Mouse (Mus musculus): ENCODE results near the gene Clstn1.
A peak's percentile ranks its signal among the peaks of the same experiment; 100 is the strongest.

Clstn1 gene

DNA sequence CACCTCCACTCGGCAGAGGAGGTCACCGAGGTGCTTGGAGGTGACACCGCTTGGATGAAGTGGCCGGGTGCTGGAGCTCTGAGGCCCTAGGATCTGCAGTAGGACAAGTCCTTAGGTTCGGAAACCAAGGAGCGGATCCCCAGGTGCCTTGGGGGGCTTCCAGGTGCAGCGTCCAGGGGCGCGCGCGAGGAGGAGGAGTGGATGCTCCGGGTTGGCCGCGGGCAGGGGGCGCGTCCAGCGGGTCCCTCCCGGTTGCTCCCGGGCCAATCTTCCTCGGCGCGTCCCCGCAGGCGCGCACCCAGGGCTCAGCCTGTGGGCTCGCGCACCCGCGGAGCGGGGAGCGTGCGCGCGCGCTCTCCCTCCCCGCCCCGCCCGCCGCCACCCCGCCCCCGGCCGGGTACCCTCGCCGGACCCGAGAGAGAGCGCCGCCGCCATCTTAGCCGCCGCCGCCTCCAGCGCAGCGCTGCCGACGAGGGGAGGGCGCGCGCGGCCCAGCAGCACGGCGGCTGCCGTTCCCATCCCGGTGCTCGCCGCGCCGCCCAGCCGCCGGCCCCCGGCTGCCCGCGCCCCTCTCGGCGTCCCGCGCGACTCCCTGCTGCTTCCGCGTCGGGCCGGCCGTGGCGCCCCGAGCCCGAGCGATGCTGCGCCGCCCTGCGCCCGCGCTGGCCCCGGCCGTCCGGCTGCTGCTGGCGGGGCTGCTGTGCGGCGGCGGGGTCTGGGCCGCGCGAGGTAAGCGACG lies at the start of gene Clstn1:
Gene Clstn1, plus strand, starts transcription at position 425 of the 739 bp plus-strand sequence.
- peak; percentile 68 to 83 for DNase-seq (ENCODE audit: inconsistent age in 2 of 2, low spot score in 1 of 2)

DNA sequence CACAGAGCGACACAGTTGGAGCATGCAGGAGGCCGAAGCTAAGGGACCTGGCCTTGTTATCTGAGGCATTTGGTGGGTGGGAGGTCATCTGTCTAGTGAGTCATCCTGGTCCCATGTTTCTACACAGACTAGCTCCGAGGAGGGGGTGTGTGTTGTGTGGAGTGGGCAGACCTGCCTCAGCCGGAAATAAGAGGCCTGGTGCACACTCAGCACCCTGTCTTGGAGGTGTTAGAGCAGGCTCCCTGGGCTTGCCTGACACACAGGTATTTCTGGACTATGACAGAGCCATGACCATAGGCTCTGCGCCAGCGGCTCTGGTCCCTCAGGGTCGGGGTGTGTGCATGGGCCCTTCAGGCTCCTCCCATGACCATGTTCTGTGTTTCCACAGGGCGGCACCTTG lies 46.8 kb upstream of the Clstn1 start:
- DNase-seq (ENCODE audit: inconsistent age in 2 of 2, low spot score in 1 of 2), result peak; percentile 57 to 85

GRCm38 (mm10) chr4:149541935-149542334 lies 44.3 kb upstream of the Clstn1 start:
- no peak for DNase-seq (ENCODE audit: inconsistent age in 2 of 2, low spot score in 1 of 2)

DNA sequence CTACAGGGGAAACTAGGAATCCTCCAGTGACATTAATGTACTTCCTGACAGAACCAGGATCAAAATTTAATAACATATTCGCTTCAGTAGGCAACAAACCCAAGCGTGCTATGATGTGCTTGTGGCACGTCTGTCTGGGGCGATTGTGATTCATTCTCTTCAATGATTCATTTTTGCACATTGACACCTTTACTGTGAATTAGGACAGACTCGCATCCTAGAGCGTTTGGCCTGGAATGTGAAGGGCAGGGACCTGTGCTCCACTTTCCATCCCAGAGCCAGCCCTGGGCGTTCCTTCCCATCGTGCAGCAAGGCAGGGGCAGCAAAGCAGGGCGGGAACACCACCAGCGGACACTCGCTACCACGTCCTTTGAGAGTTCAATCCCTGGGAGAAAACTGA lies 43.8 kb upstream of the Clstn1 start:
- no peak for DNase-seq (ENCODE audit: inconsistent age in 2 of 2, low spot score in 1 of 2)

GRCm38 (mm10) chr4:149542927-149543553 lies 43.2 kb upstream of the Clstn1 start:
- DNase-seq (ENCODE audit: inconsistent age in 2 of 2, low spot score in 1 of 2), result peak; percentile 78 to 95

DNA sequence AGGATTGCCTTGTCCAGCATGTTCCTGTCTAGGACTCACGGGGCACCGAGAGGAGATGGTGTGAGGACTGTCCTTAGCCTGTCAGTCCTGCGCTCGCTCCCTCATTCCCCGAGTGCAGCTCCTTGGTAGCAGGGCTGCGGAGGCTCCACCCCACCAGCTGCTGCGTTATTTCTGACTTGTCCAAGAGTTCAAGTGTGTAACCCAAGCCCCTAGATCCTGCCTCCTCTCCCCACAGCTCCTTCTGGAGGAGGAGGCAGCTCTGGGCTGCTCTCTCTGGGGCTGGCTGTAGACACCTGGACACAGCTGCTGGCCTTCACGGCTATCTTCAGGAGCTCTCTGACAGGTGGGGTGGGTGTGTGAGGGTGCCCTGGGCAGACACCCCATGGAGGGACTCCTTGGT lies 41.4 kb upstream of the Clstn1 start:
- no peak for DNase-seq (ENCODE audit: inconsistent age in 2 of 2, low spot score in 1 of 2)

DNA sequence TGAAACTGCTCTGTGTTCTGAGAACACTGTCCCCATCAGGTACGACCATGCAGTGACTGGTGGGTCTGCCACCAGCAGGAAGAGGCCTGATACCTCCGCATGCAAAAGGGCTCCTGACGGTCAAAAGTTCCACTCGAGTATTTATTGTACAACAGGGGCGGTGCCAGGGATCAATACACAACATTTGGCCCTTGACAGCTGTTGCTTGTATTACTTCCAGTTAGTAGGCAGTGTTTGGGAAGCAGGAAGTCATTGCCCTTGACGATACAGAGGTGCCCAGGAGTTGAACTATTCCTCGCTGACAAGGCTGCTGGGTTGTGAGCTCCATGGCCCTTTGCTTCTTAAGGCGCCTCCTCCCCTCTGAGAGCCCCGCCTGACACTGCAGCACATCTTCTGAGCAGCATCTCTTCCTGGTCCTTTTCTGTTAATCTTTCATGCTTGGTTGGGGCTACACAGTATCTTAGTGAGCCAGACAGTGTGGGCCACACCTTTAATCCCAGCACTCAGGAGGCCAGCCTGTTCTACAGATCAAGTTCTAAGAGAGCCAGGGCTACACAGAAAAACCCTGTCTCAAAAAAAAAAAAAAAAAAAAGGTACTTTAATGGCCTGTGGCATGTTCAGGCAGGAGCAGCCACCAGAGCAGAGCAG lies 39.3 kb upstream of the Clstn1 start:
- DNase-seq (ENCODE audit: inconsistent age in 2 of 2, low spot score in 1 of 2), result no peak

- DNase-seq (ENCODE audit: inconsistent age in 2 of 2, low spot score in 1 of 2), result no peak
These were observed 38.7 kb upstream of the Clstn1 start for GRCm38 (mm10) chr4:149547523-149547922.

DNA sequence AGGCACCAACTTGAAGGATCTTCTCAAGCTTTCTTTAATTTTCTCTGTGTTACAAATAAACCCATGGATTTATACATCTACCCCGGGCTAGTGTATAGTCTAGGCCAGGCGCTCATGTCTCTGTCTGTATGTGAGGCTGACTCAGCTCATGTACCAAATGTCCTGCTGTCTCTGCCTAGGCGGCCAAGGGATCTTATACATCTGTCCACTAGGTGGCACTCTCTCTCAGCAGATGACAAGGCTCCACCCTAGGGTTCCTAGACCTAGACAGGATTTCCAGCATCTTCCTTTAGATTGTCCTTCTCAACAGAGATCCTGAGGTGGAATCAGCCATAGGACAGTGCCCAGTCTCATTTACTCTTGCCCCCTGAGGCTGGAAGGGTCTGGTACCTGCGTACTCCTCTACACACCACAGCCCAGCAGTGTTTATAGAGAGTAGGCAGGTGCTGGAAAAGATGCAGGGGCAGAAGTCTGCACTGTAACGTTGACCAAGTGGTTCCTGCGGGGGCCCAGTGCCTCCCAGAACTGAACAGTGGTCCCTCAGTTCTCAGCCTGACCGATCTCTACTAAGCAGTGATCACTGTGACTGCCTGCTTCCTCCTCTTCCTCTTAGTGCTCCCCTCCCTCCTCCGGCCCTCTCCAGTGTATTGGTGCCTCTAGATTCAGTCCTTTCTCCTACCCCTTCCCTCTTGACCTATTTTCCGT lies 36.9 kb upstream of the Clstn1 start:
- DNase-seq (ENCODE audit: inconsistent age in 2 of 2, low spot score in 1 of 2), result peak; percentile 78 to 94

DNA sequence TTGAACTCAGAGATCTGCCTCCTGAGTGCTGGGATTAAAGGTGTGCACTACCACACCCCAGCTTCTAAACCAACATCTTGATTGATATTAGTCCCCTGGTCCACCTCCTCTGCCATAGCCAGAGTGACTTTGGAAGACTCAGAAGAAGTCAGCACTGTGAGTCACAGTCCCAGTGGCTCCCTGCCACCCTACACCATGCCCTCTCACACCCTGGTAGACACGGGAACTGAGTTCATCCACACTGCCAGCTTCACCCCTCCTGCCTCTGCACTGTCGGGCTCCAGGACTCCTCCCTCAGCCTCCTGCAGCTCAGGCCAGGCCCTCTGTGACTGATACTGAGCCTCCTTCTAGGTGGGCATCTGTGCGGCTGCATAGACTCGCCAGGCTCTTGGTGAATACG lies 35.4 kb upstream of the Clstn1 start:
- no peak for DNase-seq (ENCODE audit: inconsistent age in 2 of 2, low spot score in 1 of 2)

GRCm38 (mm10) chr4:149551696-149552095 lies 34.6 kb upstream of the Clstn1 start:
- DNase-seq (ENCODE audit: inconsistent age in 2 of 2, low spot score in 1 of 2), result no peak

DNA sequence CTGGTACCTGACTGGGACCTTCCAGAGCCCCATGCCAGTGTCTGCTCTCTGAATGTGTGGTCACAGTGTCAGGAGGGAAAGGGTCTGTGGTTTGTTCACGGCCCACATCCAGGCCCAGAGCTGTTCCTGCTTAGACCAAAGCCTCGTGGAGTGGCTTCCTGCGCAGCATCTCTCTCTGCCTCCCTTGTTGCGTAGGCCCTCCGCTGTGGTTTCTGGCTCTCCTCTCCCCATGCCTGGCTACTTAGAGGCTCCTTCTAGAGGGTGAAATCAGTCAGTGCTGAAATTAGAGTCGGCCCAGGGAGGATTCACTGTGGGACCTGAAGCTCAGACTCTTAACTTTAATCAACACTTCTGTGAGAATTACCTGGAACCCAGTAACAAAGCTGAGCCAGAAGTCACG lies 32.4 kb upstream of the Clstn1 start:
- DNase-seq (ENCODE audit: inconsistent age in 2 of 2, low spot score in 1 of 2), result no peak

DNA sequence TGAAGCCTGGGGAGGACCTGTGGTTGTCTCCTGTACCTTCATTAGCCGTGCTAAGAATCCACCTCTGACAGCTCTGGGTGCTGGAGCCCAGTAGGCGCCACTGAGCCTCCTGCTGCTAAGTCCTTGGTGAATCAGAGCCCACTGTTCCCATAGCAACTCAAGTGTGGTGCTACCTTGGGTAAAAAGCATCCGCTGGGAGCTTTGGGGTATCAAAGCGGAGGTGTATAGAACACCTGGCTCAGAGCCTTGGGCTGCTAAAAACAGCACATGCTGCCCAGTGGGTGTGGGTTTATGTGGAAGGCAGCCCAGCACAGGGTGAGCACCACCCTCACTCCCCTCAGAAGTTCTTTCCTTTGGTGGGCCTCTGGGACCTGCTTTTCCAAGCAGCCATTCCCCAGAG lies 30.2 kb upstream of the Clstn1 start:
- DNase-seq (ENCODE audit: inconsistent age in 2 of 2, low spot score in 1 of 2), result no peak

DNA sequence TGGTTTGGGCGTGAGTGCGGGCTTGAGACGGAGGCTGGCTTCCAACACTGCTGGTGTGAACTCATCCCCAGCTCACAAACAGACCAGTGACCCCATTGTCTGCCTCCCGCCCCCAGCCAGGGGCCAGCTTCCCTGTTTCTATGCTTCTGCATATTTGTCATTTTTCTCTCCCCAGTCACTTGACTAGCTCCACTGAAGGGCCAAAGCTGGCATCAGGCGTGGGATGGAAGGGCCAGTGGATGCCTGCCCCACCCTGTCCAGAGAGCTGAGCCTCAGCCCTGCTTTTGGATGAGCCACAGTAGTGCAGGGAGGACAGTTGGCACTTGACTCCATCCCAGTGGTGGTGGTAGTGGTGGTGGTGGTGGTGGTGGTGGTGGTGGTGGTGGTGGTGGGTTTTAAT lies 28.4 kb upstream of the Clstn1 start:
- no peak for DNase-seq (ENCODE audit: inconsistent age in 2 of 2, low spot score in 1 of 2)

GRCm38 (mm10) chr4:149558389-149558788 lies 27.9 kb upstream of the Clstn1 start:
- DNase-seq (ENCODE audit: inconsistent age in 2 of 2, low spot score in 1 of 2), result no peak

GRCm38 (mm10) chr4:149561392-149561791 lies 24.9 kb upstream of the Clstn1 start:
- no peak for DNase-seq (ENCODE audit: inconsistent age in 2 of 2, low spot score in 1 of 2)

DNA sequence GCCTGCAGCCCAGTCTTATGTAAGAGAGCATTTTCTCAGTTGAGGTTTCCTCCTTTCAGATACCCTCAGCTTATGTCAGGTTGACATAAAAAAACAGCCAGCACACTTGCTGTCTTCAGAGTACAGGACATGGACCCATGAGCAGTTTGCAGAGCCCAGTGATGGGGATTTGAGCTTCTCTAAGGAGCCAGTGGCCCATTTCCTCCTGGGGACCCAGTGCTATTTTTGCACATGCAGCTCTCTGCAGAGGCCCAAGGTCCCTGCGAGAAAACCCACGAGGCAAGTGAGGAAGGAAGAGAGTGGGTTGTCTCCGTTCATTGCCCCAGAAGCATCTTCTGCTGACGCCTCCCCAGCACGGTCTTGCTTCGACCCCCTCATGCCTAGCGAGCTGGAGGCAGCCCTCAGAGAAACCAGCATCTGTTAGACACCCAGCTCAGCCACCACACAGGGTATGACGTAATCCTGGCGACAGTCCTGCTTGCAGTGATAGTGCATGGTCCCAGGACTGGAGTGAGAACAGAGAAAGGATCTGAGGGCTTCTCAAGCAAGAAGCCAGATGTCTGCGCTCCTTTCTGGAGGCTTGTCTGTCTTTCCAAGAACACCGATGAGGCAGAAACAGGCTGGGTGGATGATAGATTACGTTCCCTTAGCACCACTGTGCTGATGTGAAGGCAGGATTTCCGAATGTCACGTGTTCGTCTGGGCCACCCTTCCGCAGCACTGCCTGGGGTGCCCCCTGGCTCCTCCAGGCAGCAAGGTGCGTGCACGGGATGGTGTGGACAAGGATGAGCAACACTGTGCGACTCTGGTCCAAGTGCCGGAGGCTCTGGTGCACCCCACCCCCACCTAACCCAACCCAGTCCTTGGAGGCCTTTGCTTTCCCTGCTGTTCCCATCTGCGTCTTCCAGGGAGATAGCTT lies 24.0 kb upstream of the Clstn1 start:
- peak; percentile 42 to 64 for DNase-seq (ENCODE audit: inconsistent age in 2 of 2, low spot score in 1 of 2)

DNA sequence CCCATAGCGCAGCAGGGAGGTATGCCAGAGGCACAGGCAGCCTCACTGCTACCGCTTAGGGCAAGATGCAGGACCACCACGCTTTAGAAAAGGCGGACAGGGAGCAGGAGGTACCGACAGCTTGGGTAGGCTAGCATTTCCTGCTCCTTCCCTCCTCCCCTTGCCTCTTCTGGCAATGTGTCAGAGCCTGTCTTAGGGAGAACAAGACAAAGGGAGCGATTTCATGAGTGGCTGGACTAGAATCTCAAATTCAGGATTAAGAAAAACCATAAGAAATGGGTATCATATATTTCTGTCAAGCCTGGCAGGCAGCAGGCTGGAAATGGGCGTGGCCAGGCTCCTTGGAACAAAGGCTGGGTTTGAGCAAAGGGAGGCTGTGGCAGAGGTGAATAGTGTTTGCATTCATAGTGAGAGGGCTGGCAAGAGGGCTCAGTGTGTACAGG lies 23.3 kb upstream of the Clstn1 start:
- peak in 1 of 2 experiments; percentile 18 for DNase-seq (ENCODE audit: inconsistent age in 2 of 2, low spot score in 1 of 2)

DNA sequence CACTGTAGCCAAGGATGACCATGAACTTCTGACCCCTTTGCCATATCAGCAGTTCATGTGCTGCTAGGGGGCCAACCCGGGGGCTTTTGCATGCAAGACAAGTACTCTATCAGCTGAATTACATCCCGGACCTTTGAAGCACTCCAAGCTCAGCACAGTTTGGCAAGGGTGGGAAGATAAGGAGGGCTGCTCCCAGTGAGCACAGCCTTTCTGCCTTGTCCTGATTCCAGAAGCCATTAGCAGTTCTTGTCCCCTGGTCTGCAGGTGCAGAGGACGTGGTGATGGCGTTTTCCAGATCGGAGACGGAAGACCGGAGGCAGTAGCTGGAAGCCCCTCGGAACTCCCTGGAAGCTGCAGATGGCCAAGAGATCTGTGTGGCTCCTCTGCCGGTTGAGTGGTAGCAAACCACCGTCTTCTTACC lies 22.3 kb upstream of the Clstn1 start:
- peak in 1 of 2 experiments; percentile 18 for DNase-seq (ENCODE audit: inconsistent age in 2 of 2, low spot score in 1 of 2)

Data from adrenal gland, adult (tissue).